Mouse (Mus musculus): Measurements from ENCODE around the gene Gpr39. TPM values are rescaled to one million over a fixed set of nuclear protein-coding genes. Genes with fewer than 3 reads are reported as not detected.
A peak's percentile ranks its signal among the peaks of the same experiment; 100 is the strongest.

The Gpr39 gene
- total RNA-seq, 2 experiments from 2014 or later: not detected

GRCm38 (mm10) chr1:125687701-125688420, 11.1 kb downstream of the Gpr39 start:
- intact Hi-C loops (cut with DNase I; ENCODE audit: low total_unique reads): no loop called here
- DNase-seq: no peak

GRCm38 (mm10) chr1:125693541-125693940, 16.7 kb downstream of the Gpr39 start:
- intact Hi-C loops (cut with DNase I; ENCODE audit: low total_unique reads): no loop called here
- no peak for DNase-seq

GRCm38 (mm10) chr1:125694338-125694737, 17.5 kb downstream of the Gpr39 start:
- intact Hi-C loops (cut with DNase I; ENCODE audit: low total_unique reads): no loop called here
- no peak for DNase-seq

GRCm38 (mm10) chr1:125701101-125701590, 24.4 kb downstream of the Gpr39 start:
- DNase-seq: no peak
- intact Hi-C loops (cut with DNase I; ENCODE audit: low total_unique reads): no loop called here

- intact Hi-C loops (cut with DNase I; ENCODE audit: low total_unique reads): no loop called here
- no peak for DNase-seq
These were observed 25.0 kb downstream of the Gpr39 start for GRCm38 (mm10) chr1:125701773-125702172.

GRCm38 (mm10) chr1:125702326-125702725, 25.5 kb downstream of the Gpr39 start:
- DNase-seq: no peak
- intact Hi-C loops (cut with DNase I; ENCODE audit: low total_unique reads): no loop called here

GRCm38 (mm10) chr1:125705412-125705811, 28.6 kb downstream of the Gpr39 start:
- intact Hi-C loops (cut with DNase I; ENCODE audit: low total_unique reads): no loop called here
- DNase-seq: no peak

- no peak for DNase-seq
- intact Hi-C loops (cut with DNase I; ENCODE audit: low total_unique reads): no loop called here
These were observed 38.5 kb downstream of the Gpr39 start for GRCm38 (mm10) chr1:125715286-125715685.

- DNase-seq: no peak
- intact Hi-C loops (cut with DNase I; ENCODE audit: low total_unique reads): no loop called here
These were observed 39.4 kb downstream of the Gpr39 start for GRCm38 (mm10) chr1:125716241-125716640.

GRCm38 (mm10) chr1:125717906-125718305, 41.1 kb downstream of the Gpr39 start:
- intact Hi-C loops (cut with DNase I; ENCODE audit: low total_unique reads): no loop called here
- peak; percentile 19 for DNase-seq

GRCm38 (mm10) chr1:125719127-125719526, 42.3 kb downstream of the Gpr39 start:
- intact Hi-C loops (cut with DNase I; ENCODE audit: low total_unique reads): no loop called here
- DNase-seq: no peak

- intact Hi-C loops (cut with DNase I; ENCODE audit: low total_unique reads): no loop called here
- no peak for DNase-seq
These were observed 44.4 kb downstream of the Gpr39 start for GRCm38 (mm10) chr1:125721104-125721758.

GRCm38 (mm10) chr1:125724304-125724703, 47.5 kb downstream of the Gpr39 start:
- intact Hi-C loops (cut with DNase I; ENCODE audit: low total_unique reads): no loop called here

GRCm38 (mm10) chr1:125729025-125729565, 52.3 kb downstream of the Gpr39 start:
- intact Hi-C loops (cut with DNase I; ENCODE audit: low total_unique reads): no loop called here
- no peak for DNase-seq

More at GRCm38 (mm10) chr1:125724304-125724703, 47.5 kb downstream of the Gpr39 start:
- DNase-seq: no peak

GRCm38 (mm10) chr1:125729731-125730536, 53.1 kb downstream of the Gpr39 start:
- intact Hi-C loops (cut with DNase I; ENCODE audit: low total_unique reads): no loop called here
- no peak for DNase-seq

- DNase-seq: no peak
- intact Hi-C loops (cut with DNase I; ENCODE audit: low total_unique reads): no loop called here
These were observed 53.7 kb downstream of the Gpr39 start for GRCm38 (mm10) chr1:125730537-125730880.

- intact Hi-C loops (cut with DNase I; ENCODE audit: low total_unique reads): no loop called here
- no peak for DNase-seq
These were observed 55.1 kb downstream of the Gpr39 start for GRCm38 (mm10) chr1:125731854-125732253.

- no peak for DNase-seq
- intact Hi-C loops (cut with DNase I; ENCODE audit: low total_unique reads): no loop called here
These were observed 68.0 kb downstream of the Gpr39 start for GRCm38 (mm10) chr1:125744766-125745165.

GRCm38 (mm10) chr1:125755335-125755996, 78.7 kb downstream of the Gpr39 start:
- intact Hi-C loops (cut with DNase I; ENCODE audit: low total_unique reads): no loop called here
- DNase-seq: no peak

Data from gastrocnemius, postnatal 14 days (tissue).